Mouse (Mus musculus) kidney, postnatal 0 days (tissue): ENCODE measurements around the gene Sh2d1b1. TPM values are rescaled to one million over a fixed set of nuclear protein-coding genes. Genes with fewer than 3 reads are reported as not detected.
"Not testable (repeated sequence)": the region's sequence is repeated elsewhere in the genome, so short reads cannot be mapped to it uniquely, and the experiment has no call there.

Experiments used
- ATAC-seq: fragments of 200-750 bp; cut with Nextera tagmentation; replicated peaks from 2 replicates; pipeline ENCODE4 v1.8.0; 2017; ENCODE audit warnings: low read depth, moderate number of reproducible peaks, moderate TSS enrichment, moderate library complexity; ENCODE audit not compliant: low FRiP score
- DNase-seq: peaks from one replicate; pipeline ENCODE4 v3.0.0-alpha.2; 2016; ENCODE audit warnings: low spot score
- H3K27ac ChIP-seq: fragments of 300-500 bp; sonication (generic); 2 replicates; pipeline ENCODE4 v1.5.1; 2014; ENCODE audit warnings: mild to moderate bottlenecking
- H3K27me3 ChIP-seq: fragments of 300-500 bp; sonication (generic); 2 replicates; pipeline ENCODE4 v1.6.1; 2014; ENCODE audit warnings: low read length, mixed read lengths; ENCODE audit not compliant: insufficient read depth
- H3K36me3 ChIP-seq: fragments of 300-500 bp; sonication (generic); 2 replicates; pipeline ENCODE4 v1.6.1; 2014; ENCODE audit warnings: low read length, mixed read lengths; ENCODE audit not compliant: insufficient read depth
- H3K4me1 ChIP-seq: fragments of 300-500 bp; sonication (generic); replicated peaks from 2 replicates; pipeline ENCODE4 v1.6.1; 2014; ENCODE audit warnings: antibody characterized with exemption, low read length, mixed read lengths; ENCODE audit not compliant: insufficient read depth
- H3K4me2 ChIP-seq: fragments of 300-500 bp; sonication (generic); 2 replicates; pipeline ENCODE4 v1.6.1; 2014; ENCODE audit warnings: mild to moderate bottlenecking, low read length, moderate library complexity, mixed read lengths
- H3K4me3 ChIP-seq: fragments of 300-500 bp; sonication (generic); replicated peaks from 2 replicates; pipeline ENCODE4 v1.5.1; 2014; ENCODE audit warnings: low read depth, low read length
- H3K9ac ChIP-seq: fragments of 300-500 bp; sonication (generic); 2 replicates; pipeline ENCODE4 v1.6.1; 2014; ENCODE audit warnings: low read depth, low read length
- H3K9me3 ChIP-seq: fragments of 300-500 bp; sonication (generic); replicated peaks from 2 replicates; pipeline ENCODE4 v1.6.1; 2016; ENCODE audit warnings: low read length, inconsistent platforms, mixed read lengths
- CTCF ChIP-seq: IDR thresholded peaks from 2 replicates; pipeline ENCODE4 v1.5.1; 2016; ENCODE audit warnings: antibody characterized with exemption, low read depth, mild to moderate bottlenecking, moderate library complexity
- WGBS: fragments of 180-500 bp; shearing (Covaris S2); extraction: QIAGEN DNeasy Blood & Tissue Kit; methylation state at CpG from one replicate; pipeline ENCODE4 v1.1.7; 2014; 5-methylcytosine and 5-hydroxymethylcytosine counted together
- polyA plus RNA-seq: library from polyadenylated mRNA; unstranded; fragments of >200 nt; fragmentation: Nextera tagmentation; extraction: Ambion mirVana; gene quantifications from 2 replicates; pipeline ENCODE4 v1.2.1, GENCODE M21; 2015

Gene Sh2d1b1
- 0.17 and 0.20 TPM in 2 replicates for polyA plus RNA-seq

- no peak for TF ChIP-seq CTCF
- Histone ChIP-seq H3K27ac (no peak within 1 kb of the TSS), H3K27me3 (no peaks in the 10 kb centered on the region), H3K9me3 (no peaks in the 10 kb centered on the region), H3K4me3 (no peak within 1 kb of the TSS), H3K4me1 (no peaks in the 10 kb centered on the region), H3K36me3 (no peaks in the 10 kb centered on the region), H3K4me2 (no peak within 1 kb of the TSS), H3K9ac (no peak within 1 kb of the TSS)
- ATAC-seq (no peak), DNase-seq (no peak)
- 72% methylated on average over 2 of the region's 3 CpGs for WGBS
These were observed at the start of gene Sh2d1b1 for GRCm38 (mm10) chr1:170277016-170277415. Sh2d1b1 (plus strand) TSS chr1:170277320.

DNA sequence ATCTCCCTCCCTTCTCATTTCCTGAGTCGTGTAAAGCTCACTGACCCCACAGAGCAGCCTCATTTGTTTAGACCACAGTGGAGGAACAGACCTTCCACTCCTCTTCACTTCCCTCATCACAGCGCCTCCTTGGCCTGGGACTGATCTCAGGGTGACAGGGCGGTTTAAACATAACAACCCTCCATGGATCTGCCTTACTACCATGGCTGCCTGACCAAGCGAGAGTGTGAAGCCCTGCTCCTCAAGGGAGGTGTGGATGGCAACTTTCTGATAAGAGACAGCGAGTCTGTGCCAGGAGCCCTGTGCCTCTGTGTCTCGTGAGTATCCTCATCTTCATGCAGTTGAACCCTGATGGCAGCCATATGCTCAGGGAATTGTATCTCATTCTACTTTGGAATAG is 44.4 kb upstream of the Sh2d1b1 start, which contains the start of gene Sh2d1b2:
Gene Sh2d1b2 (plus strand): TSS at position 62 of the 400 bp plus-strand sequence.
- not testable (repeated sequence) for H3K4me2 ChIP-seq, H3K36me3 ChIP-seq, H3K27ac ChIP-seq, H3K9me3 ChIP-seq, H3K27me3 ChIP-seq, ATAC-seq, H3K4me1 ChIP-seq, H3K4me3 ChIP-seq, DNase-seq, H3K9ac ChIP-seq
- 57% methylated on average over 5 of the region's 6 CpGs for WGBS

- Histone ChIP-seq H3K9me3 (no peaks in the 10 kb centered on the region), H3K9ac (no peak overlapping the region), H3K4me2 (no peak overlapping the region), H3K4me3 (no peak overlapping the region), H3K27ac (no peak overlapping the region), H3K4me1 (no peaks in the 10 kb centered on the region), H3K27me3 (no peaks in the 10 kb centered on the region), H3K36me3 (no peaks in the 10 kb centered on the region)
- no peak for TF ChIP-seq CTCF
- DNase-seq (no peak), ATAC-seq (no peak)
- whole genome bisulfite sequencing = 89% methylated on average over 3 of the region's 3 CpGs
These were observed 32.1 kb upstream of the Sh2d1b1 start for GRCm38 (mm10) chr1:170245016-170245415.

GRCm38 (mm10) chr1:170254893-170255559 is 22.1 kb upstream of the Sh2d1b1 start:
- Histone ChIP-seq H3K9me3 (no peaks in the 10 kb centered on the region), H3K27ac (peak overlapping the region; percentile 36; the same call in 1 of the 2 replicates), H3K36me3 (no peaks in the 10 kb centered on the region), H3K4me1 (no peaks in the 10 kb centered on the region), H3K27me3 (no peaks in the 10 kb centered on the region), H3K4me3 (peak overlapping the region; percentile 60), H3K4me2 (peak overlapping the region; percentile 68), H3K9ac (peak overlapping the region; percentile 83)
- DNase-seq = no peak
- no peak for TF ChIP-seq CTCF
- no peak; the same call in none of the 2 replicates for ATAC-seq
- WGBS = 37% methylated on average over 27 of the region's 30 CpGs

GRCm38 (mm10) chr1:170255560-170255910 is 21.6 kb upstream of the Sh2d1b1 start:
- TF ChIP-seq CTCF = no peak
- Histone ChIP-seq H3K4me3 (peak overlapping the region; percentile 60), H3K27me3 (no peaks in the 10 kb centered on the region), H3K9ac (peak overlapping the region; percentile 83), H3K9me3 (no peaks in the 10 kb centered on the region), H3K36me3 (no peaks in the 10 kb centered on the region), H3K4me2 (peak overlapping the region; percentile 68), H3K27ac (peak overlapping the region; percentile 36; the same call in 1 of the 2 replicates), H3K4me1 (no peaks in the 10 kb centered on the region)
- ATAC-seq (peak; percentile 97), DNase-seq (peak; percentile 94)
- WGBS = 12% methylated on average over 32 of the region's 32 CpGs

GRCm38 (mm10) chr1:170270281-170270680 is 6.8 kb upstream of the Sh2d1b1 start:
- ATAC-seq = no peak
- H3K27me3 ChIP-seq = no peaks in the 10 kb centered on the region
- no peak overlapping the region for H3K9ac ChIP-seq
- no peaks in the 10 kb centered on the region for H3K9me3 ChIP-seq
- no peak overlapping the region for H3K4me3 ChIP-seq
- H3K36me3 ChIP-seq = no peaks in the 10 kb centered on the region
- no peak overlapping the region for H3K27ac ChIP-seq
- no peak for DNase-seq
- 75% methylated on average over 6 of the region's 6 CpGs for WGBS
- TF ChIP-seq CTCF = no peak
- H3K4me1 ChIP-seq = no peaks in the 10 kb centered on the region
- no peak overlapping the region for H3K4me2 ChIP-seq

DNA sequence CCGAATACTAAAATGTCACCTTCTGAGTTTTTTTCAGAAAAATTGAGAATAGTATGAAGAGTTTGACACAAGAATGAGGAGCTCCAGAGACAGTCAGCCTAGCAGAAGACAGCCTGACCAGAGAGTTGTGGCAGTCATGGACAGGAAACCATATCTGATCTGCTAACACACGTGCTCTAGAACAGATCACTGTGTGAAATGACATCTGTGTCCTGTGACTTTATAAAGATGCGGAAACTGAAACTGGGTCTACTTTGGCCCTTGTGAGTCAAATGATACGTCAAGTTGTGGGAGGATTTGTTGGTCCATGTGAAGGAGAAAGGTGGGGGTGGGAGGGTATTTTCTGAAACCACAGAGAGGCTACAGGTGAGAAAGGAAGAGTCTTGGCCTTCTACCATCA is 6.4 kb upstream of the Sh2d1b1 start:
- ATAC-seq (no peak), DNase-seq (no peak)
- no peak for TF ChIP-seq CTCF
- Histone ChIP-seq H3K36me3 (no peaks in the 10 kb centered on the region), H3K4me1 (no peaks in the 10 kb centered on the region), H3K4me2 (no peak overlapping the region), H3K27me3 (no peaks in the 10 kb centered on the region), H3K9ac (no peak overlapping the region), H3K27ac (no peak overlapping the region), H3K4me3 (no peak overlapping the region), H3K9me3 (no peaks in the 10 kb centered on the region)
- 58% methylated on average over 4 of the region's 4 CpGs for WGBS
